Mouse (Mus musculus) cerebellum, adult 2 months (tissue): ENCODE measurements at regions not wholly inside any gene's neighbourhood (a gene's known extent, or its start where the extent isn't known, plus 50 kb on each side); places are given as distances from the start of the nearest gene placed in this dataset.

ENCODE experiments used
- CTCF ChIP-seq: fragments of 200-500 bp; IDR thresholded peaks from 2 replicates; pipeline ENCODE4 v1.5.1; 2011; ENCODE audit warnings: low read depth, mild to moderate bottlenecking, control low read depth, low read length, moderate library complexity, borderline replicate concordance; ENCODE audit not compliant: insufficient read depth
- POLR2A ChIP-seq: fragments of 200-500 bp; IDR thresholded peaks from 2 replicates; pipeline ENCODE4 v1.6.1; 2011; ENCODE audit warnings: low read length, control low read depth, borderline replicate concordance; ENCODE audit not compliant: insufficient read depth

GRCm38 (mm10) chr16:73670516-73670915, 741.1 kb downstream of the Robo2 start:
- TF ChIP-seq POLR2A (no peak), CTCF (no peak)
